Mouse (Mus musculus): ENCODE data around the gene Adgrf5.

Gene Adgrf5

DNA sequence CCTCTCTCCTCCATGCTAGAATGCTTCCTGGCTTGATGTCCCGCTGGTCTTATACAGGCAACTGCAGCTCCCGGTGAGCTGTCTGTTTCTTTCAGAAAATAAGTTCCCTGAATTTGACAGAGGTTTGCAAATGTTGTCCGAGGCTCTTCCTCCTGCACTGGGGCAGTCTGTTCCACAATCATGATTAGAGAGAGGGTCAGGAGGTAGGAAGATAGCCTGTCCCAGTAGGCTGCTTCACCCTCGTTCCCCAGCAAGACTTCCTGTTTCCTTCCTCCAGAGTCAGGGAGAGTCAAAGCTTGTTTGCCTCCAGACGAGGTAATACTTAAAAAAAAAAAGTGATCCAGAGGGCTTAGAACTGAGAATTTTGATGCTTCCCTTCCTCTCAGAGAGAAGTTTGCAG lies 16.3 kb downstream of the Adgrf5 start:
- DNase-seq (ENCODE audit: low read depth, low spot score): no peak

DNA sequence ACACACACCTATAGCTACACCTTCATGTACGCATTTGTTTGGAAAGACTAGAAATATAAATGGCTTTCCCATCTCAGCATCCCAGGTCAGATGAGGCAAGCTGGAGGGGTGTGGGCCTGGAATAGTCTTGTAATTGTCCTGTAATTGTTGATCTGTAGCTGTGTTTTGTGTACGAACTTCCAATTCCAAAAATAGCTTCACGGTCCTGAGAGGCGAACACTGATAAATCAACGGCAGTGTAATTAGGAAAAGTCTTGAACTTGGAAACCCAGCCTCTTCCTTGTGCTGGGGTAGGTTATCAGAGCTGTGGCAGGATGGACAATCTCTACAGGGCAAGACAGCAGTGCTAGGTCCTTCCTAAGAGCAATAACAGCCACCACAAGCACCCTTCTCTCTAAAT lies 18.5 kb downstream of the Adgrf5 start:
- DNase-seq (ENCODE audit: low read depth, low spot score): no peak

DNA sequence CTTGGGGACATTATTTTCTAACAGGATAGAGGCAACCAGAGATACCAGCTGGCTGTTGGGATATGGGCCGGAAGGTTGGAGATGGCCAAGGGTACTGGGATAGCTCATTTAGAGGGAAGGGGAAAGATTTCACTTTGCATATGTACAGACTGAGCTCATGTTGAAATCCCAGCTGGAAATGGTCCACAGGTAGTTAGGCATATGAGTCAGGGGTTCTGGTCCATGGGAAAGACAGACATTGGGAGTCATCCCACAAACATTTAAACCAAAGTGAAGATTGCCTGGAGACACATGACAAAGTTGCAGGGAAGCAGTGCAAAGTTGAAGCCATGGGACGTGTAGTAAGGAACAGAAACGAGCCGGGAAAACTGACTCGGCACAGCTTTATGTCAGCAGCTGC lies 26.1 kb downstream of the Adgrf5 start:
- no peak for DNase-seq (ENCODE audit: low read depth, low spot score)

DNA sequence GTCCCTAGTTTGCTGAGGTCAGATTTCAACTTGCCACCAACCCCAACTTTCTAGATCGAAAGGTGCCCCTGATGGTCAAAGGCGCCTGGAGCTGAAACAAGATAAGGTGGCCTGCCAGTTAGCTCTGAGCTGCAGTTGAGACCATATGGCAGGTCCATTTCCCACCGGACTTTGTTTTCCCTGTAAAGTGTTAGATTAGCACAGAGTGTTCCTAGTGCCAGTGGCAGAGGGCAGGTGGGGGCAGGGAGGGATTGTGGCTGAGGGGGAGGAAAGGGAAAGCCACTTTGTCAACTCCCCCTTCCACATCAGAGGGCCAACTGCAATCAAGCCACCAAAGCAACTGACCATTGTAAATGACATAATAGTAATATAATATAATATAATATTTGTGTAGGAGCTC lies 26.9 kb downstream of the Adgrf5 start:
- no peak for DNase-seq (ENCODE audit: low read depth, low spot score)

DNA sequence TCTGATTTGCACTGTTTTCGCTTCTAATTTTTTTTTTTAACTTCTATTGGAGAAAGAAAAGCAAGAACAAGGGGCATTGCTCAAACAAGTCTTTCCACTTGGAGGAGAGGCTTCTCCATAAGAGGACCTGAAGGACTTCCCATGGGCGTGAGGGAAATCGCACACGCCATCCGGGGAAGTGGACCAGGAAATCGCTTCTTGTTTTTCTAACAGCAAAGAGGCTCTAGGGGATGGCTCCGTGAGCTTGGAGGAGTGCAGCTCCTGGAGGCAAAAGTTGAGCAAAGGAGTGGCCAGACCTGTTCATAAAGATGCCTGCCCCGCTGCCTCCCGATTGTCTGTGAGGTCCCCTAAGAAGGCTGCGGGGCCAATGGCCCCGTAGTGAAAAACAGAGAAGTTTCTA lies 29.0 kb downstream of the Adgrf5 start:
- DNase-seq (ENCODE audit: low read depth, low spot score): no peak

DNA sequence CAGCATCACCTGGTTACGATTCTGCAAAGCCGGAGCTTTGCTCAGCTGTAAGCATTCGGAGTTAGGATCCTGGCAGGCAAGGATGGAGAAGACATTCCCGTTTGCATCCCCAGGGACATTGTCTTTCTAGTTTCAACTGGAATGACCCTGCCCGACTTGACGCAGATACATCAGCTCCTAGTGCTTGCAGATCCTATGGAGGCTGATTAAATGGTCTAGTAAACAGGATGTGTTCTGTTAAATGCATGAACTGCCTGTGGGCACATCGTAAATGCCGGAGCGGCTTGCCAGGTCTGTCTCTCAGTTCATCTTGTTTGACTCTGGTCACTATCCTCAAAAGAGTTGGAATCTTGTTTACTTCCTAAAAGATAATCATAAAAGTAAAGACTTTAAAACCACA lies 31.9 kb downstream of the Adgrf5 start:
- no peak for DNase-seq (ENCODE audit: low read depth, low spot score)

DNA sequence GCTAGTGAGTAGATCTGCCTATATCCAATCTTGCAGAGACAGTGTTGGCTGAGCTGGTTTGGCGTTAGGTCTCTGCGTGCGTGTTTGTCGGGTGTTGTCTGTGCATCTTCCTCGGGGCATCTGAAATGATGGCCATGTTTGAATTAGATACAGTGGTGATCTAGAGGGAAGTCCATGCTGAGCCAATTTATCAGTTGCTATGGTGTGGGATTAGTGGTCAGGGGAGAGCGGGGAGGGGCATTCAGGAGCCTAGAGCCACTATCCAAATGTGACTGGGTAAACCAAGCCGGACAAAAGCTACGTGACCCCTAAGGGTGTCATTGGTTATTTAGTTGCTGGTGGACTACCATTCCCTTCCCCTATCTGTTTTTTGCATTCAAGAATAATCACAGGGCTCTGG lies 33.4 kb downstream of the Adgrf5 start:
- DNase-seq (ENCODE audit: low read depth, low spot score): no peak

DNA sequence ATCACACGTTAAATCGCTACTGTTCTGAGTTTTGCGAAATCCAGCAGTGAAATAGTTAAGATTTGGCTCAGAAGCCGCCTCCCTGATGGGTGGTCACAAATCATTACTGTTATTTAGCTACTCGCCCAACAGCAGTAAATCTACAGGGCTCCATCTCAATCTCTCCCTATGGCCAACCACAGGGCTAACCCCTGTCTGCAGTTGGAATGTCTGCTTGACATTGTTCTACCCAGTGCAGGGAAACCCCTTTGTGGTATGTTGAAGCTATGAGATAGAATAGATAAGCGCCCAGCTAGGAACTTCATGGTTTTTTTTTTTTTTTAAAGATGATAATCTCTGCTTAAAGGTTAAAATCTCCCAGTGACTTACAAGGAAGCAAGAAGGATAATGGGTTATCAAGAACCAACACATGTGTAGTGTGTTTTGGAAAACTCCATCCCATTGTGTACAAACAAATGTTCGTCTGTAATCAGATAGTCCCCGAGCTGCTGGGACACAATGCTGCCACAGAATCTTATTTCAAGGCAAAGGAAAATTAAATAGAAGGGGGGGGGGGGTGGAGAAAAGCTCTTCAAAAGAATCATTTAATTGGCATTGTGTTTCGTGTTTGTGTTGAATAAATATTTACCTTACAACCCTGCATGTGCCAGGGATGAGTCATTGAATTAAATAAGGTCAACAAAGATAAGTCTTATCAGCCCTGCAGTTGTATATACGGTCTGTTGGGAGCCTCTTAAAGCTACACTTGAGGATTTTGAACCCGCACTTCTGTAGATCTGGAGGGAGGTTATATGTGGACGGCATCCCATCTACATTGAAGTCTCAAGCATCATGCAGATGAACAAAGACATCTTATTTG lies 35.4 kb downstream of the Adgrf5 start:
- DNase-seq (ENCODE audit: low read depth, low spot score): no peak

DNA sequence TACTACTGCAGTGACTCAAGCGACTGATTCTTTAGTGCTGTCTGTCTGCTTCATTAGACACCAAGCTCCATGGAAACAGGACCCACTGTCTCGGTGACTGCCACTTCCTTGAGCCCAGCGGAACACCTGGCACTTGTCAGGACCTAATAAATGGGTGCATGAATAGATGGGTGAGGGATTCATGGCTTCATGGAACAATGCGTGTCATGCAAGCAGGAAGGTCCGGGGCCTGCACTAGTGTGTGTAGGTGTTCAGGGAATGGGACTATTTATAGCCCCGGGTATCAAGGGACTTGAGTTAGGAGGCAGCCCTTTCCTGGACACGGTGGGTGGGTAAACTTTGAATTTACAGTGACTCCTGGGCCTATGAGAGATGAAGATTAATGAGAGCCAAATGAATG lies 38.4 kb downstream of the Adgrf5 start:
- DNase-seq (ENCODE audit: low read depth, low spot score): no peak

DNA sequence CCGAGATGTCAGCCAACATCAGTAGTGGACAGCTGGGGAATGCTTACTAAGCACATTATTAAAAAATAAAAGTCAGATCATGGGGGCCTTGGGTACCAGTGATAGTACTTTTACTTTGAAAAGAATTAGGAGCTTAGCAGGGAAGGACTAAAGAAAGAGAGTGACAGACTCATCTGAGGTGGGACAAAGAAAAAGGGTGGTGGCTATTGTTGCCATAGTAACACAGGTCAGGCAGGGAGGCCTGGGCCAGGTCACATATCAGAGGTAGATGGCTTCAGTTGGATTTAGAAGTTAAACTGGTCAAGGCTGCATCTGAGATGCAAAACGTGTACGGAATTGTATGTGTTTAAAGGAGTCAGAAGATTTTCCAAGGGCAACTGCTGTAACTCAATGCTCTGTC lies 38.9 kb downstream of the Adgrf5 start:
- no peak for DNase-seq (ENCODE audit: low read depth, low spot score)

DNA sequence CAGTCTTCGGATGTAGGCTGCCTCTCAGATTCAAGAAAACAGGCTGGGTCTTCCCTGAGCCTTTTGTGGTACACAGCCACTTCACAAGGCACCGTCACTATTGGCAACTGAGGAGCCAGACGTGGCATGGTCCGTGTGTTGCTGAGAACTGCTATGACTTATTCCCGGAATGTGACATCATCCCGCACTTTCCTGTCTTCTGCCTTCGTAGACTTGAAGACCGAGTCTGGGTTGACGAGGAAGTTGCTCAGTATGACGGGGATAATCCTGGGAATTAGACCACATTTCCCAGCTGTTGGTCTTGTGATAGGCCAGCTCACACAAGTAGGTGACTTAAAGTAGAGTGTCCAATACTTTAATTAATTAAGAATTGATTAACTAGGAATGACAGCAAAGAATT lies 40.2 kb downstream of the Adgrf5 start:
- DNase-seq (ENCODE audit: low read depth, low spot score): no peak

DNA sequence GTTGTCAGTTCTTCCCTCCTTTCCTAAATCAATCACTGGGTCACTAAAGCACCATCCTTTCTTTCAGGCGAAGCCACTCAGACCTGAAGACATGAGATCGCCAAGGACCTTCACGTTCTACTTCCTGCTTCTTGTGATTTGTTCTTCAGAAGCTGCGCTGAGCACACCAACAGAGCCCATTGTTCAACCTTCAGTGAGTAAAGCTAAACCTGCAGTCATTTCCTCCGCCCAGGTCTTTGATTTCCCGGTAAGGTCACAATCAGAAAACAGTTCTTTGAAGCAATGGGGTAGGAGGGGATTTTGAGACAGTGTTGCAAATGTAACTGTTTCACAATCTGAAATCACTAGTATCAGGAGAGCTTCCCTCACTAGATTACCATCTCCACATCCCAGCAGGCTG lies 43.6 kb downstream of the Adgrf5 start:
- no peak for DNase-seq (ENCODE audit: low read depth, low spot score)

DNA sequence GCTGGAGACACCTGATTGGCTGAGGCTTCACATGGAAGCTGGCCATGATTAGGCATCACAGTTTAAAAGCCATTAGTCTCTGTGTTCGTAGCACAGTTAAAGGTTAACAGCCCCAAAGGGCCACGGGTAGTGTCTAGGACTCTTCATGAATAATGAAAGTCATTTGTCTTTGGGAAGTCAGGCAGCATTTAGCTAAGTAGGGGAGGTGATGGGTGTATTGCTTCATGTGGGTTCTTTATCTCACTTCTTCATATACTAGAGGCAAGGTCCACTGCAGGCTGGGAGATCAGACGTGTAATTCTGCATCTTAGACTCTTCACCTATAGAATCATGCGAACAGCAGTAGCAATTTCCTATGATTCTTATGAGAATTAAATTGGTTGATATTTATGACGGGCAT lies 44.2 kb downstream of the Adgrf5 start:
- no peak for DNase-seq (ENCODE audit: low read depth, low spot score)

DNA sequence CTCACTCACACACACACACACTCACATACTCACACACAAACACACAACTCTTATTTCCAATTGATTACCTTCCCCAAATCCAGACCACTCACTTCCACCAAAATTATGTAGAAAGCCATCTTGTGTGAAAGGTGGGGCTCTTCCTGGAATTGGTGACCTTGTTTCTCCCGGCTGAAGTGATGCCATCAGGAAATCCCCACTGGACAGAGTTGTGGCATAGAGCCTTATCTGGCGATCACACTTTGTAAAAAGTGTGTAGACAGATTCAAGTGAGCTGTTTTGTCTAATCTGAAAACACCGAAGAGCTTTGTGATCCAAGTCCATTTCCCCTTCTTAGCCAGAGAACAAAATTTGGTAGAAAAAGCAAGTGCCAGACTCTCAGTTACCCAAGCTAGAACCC lies 46.1 kb downstream of the Adgrf5 start:
- DNase-seq (ENCODE audit: low read depth, low spot score): no peak

DNA sequence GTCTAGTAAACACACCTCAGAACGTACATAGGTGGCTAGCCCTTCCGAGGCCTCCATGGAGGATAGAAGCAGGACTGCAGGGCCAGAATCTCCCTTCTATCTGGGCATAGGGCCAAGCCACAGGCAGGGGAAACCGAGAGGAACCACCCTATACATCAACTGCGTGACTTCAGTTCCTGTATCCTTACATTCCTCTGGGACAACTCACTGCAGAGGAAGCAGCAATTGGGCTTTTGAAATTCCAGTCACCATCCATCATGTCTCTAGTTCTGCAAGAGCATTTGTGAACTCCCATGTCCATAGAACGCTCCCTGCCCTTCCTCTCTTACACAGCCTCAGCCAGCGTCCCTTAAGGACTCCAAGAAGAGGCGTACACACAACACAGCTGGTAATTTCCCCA lies 47.3 kb downstream of the Adgrf5 start:
- no peak for DNase-seq (ENCODE audit: low read depth, low spot score)

DNA sequence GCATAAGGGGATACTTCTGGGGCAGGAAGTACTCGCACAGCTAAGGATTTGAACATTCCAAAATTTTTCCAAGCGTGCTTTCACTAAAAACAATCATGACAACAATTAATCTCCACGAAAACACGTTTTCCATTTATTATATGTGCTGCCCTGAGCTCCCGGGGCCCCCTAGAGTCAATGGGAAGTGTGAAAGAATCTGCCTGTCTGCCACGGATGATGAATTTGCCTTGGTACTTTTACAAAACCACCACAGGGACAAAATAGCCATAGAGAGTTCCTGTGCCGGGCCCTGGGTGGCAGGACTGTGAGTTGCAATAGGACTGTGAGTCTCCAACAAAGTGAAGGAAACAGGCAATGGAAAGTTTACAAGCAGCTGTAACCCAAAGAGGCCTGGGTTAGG lies 52.9 kb downstream of the Adgrf5 start:
- no peak for DNase-seq (ENCODE audit: low read depth, low spot score)

DNA sequence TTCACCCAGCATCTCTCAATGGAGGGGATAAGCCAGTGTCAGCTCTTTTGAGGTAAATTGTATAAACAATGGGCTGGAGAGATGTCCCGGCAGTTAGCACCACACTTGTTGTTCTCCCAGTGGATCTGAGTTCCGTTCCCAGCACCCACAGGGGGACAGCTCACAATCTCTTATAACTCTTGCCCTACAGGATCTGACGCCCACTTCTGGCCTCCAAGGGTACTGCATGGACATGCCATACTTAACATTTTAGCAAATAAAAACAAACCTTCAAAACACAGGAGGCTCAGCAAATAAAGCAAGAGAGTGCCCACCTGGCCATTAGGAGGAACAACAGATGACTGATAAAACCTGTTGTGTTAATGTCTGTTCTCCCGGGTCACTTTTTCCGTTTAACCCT lies 59.0 kb downstream of the Adgrf5 start:
- DNase-seq (ENCODE audit: low read depth, low spot score): no peak

DNA sequence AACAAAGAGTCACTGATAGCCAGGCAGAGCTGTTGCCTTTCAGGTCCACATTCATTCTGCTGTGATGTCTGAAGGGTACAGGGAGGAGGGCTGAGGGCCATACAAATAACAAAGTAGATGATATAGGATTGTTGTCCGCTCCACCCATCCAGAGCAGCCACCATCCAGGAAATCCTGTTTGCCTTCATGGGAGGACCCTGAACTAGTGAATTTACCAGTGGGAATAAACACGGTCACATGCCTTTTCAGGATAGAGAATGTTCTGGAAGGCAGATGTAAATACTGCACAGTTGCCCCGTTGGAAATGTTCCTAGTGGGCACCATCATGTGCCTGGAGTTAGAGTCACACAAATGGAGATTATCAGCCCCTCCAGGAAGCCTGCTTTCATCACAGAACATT lies 60.1 kb downstream of the Adgrf5 start:
- no peak for DNase-seq (ENCODE audit: low read depth, low spot score)

DNA sequence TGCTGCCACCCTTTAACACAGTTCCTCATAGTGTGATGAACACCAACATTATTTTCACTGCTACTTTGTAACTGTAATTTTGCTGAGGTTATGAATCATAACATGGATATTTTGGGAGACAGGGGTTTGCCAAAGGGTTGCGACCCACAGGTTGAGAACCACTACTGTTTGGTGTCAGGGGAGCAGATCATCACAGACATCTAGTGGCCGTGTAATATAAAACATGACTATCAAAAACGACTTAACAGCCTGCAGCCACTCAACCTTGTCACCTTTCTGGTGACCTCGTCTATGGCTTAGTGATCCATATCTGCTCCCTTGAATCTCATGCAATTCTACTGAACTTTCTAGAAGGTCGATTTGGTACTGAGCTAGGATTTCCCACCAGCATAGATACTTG lies 63.7 kb downstream of the Adgrf5 start:
- no peak for DNase-seq (ENCODE audit: low read depth, low spot score)

DNA sequence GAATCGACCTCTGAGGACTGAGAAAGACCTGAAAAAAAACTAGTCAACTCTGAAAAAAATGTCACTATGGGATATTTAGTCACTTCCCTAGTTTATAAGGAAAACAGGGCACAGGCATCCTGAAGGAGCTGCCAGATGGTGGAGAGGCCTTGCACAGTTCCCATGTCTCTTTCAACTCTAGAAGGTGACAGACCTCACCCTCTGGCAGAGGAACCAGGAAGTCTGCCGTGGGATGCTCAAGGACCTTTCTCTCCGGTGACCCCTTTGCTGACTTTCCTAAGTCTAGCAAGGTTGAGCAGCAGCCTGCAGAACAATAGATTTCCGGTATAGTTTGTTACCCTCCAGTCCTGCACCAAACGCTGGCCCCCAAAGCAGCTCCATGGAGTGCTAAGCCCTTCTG lies 71.4 kb downstream of the Adgrf5 start:
- no peak for DNase-seq (ENCODE audit: low read depth, low spot score)

DNA sequence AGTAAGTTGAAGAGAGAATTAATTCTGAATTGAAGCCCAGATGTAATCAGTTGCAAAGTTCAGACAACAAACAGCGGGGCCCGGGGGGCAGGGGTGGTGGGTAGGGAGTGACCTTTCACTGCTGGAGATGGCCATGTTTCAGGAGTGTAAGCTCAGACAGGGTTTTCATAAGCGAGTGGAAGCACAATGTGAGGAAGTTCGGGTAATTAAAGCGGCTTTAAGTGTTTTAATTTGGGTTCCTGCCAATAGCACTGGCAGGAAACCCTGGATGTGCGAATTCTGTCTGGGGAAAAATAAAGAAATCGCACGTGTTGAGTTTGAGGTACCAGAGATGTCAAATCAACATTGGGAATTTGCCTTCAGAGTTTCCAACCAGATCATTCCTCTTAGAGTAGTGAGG lies 74.2 kb downstream of the Adgrf5 start:
- no peak for DNase-seq (ENCODE audit: low read depth, low spot score)

DNA sequence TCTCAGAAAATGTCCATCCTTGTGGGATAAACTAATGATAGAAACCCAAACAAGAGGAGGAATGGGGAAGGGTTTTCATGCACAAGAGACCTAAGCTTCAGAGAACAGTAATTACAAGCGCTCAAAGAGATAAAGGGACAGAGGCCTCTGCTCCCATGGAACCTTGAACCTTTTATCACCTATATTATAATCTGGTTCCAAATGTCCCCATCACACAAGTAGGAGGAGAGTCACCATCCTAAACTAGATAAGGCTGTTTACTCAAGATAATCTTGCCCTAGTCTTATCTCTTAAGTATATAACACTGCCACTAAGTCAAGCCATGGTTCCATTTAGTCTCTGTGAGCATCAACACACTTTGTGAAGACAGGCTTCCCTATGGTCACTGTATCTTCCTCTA lies 91.0 kb downstream of the Adgrf5 start:
- DNase-seq (ENCODE audit: low read depth, low spot score): no peak

DNA sequence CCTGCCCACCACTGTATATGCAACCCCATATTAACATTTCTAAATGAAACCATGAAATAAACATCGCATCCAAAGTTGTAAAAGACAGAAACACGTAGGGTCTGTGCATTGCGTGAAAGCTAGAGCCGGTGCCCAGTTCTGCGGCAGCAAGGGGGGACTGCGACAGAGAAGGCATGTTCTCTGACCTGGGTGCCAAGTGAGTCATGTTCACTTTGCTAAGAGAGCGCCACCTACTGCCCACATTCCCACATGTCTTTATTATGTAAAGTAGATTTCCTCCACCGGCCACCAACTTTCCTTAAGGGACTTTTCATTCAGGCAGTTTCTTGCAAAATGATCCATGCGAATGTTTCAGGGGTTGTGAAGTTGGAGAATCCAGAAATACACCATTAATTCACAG lies 98.3 kb downstream of the Adgrf5 start:
- peak; percentile 45 for DNase-seq (ENCODE audit: low read depth, low spot score)

DNA sequence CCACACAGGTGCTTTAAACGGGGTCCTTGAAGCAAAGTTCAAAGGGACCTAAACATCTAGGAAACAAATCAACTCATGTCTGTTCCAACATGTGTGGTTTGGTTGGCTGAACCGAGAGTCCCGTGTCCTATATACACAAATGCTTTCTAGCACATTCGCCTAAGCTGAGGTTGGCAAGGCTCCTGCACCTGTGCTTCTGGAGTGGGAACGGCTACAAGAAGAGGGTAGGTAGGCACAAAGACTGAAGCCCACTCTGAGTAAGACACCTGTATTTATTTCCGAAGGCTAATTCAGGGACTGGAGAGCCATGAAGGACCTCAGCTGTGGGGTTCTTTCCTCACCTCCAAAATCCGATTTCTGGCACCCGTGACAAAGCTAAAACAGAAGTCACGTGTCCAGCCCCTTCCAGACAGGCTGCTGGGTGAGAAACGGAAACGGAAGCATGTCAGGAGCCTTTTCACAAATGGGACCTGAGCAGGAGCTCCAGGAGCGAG lies 99.5 kb downstream of the Adgrf5 start:
- DNase-seq (ENCODE audit: low read depth, low spot score): no peak
